Mouse (Mus musculus): Measurements from ENCODE around the gene Hdac10.
A peak's percentile ranks its signal among the peaks of the same experiment; 100 is the strongest.

The Hdac10 gene

DNA sequence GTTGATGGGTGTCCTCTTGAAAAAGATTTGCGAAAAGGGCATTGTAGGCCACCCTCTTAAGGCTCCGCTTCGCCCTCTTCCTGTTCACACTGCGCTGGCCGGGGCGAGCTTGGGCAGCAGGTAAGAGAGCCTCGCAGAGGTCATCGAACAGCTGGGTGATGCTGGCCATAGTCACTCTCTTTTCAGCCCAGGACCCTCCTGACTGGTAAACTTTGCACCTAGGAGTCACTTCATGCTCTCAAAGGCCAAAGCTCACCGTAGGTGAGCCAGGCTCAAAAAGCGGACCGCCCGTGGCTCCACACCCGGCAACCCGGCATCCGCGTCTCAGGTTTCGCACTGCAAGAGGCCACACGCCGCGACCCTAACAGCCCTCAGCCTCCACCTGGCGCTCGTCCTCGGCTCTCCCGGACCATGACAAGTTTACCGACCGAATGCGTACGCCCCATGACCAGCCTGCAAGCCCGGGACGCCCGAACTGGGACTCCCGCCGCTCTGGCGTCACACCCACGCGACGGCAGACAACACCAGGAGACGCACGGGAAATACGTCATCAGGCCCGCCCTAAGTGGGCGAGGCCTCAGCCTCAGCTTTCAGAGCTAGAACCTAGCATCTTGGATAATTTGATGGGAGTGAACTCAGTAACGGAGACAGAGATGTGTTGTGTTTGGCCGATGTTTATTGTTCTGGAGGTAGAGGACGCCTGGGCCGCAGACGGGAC is 5.7 kb downstream of the Hdac10 start, which contains the start of gene Tubgcp6:
Gene Tubgcp6 (minus strand): TSS at position 464 of the 718 bp plus-strand sequence.
- peak; percentile 98 for DNase-seq

DNA sequence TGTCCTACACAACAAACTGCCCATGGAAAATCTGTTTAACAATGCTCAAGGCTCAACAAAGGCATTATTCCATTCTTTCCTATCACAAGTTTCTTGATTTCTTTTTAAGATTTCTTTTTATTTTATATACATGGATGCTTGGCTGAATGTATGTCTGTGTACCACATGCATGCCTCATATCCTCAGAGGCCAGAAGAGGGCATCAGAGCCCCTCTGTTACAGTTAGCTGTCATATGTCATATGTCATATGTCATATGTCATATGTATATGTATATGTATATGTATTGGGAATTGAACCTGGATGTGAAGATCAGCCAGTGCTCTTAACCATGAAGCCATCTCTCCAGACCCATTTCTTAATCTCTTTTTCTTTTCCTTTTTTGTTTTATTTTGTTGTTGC is 10.5 kb downstream of the Hdac10 start:
- DNase-seq = no peak

DNA sequence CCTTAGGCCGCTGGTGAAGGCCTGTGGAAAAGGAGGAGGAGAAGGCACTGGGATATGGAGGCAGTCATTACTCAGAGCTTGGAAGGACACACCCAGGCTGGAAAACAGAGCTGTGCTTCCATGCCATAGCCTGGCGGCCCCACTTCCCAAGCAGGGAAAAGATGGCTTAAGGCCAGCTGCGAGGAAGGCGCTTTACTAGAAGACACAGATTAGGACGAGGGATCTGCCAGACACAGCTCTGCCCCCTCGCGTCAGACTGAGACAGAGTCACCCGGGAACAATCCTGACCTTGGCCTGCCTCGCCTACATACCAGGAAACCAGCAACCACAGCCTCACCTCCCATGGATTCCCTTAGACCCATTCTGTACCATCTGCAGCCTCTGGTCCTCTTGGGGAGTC is 18.4 kb downstream of the Hdac10 start:
- DNase-seq = no peak

DNA sequence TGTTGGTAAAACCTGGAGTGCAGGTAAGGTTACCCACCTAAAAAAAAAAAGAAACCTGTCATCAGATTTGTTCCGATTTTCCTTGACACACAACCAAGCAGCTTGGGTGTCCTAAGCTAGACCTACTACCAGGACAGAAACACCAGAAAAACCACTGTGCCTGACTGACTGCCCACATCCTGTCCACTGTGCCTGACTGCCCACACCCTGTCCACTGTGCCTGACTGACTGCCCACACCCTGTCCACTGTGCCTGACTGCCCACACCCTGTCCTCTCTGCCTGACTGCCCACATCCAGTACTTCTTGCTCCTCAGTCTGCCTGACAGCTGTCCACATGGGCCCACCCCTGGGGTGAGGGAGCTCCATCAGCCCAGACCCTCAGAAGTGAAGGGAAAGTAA is 21.5 kb downstream of the Hdac10 start:
- no peak for DNase-seq

DNA sequence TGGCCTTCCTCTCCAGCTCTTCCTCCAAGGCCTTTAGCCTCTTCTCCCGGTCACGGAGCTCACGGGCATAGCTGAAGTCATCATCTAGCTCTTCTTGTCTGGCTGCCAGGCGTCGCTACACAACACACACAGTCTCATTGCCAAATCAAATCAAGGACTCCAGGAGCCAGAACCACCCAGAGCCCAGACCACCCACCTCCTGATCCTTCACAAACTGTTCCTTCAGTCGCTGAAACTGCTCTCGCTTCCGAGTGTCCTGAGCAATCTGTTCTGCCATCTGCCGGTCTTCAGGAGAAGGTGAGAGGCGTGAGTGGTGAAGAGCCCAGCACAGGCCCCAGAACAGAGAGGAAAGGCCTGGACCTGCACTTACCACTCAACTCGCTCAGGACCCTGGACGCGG is 22.4 kb downstream of the Hdac10 start:
- DNase-seq = no peak

DNA sequence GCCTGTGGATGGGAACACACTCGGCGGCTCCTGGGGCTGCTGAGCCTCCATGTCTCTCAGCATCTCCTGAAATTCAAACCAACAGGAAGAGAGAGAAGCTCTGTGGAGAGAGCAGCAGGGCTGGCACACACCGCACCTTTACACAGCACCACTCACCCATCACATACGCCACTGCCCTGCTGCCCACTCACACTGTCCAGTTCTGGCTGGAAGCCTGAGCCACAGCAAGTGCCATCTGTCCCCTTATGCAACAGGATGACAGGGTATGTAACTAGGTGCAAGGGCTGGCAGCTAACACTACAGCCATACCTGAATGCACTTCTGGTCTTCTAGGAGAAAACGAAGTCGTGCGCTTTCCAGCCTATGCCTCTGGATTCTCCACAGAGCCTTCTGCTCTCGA is 24.1 kb downstream of the Hdac10 start:
- DNase-seq = no peak

DNA sequence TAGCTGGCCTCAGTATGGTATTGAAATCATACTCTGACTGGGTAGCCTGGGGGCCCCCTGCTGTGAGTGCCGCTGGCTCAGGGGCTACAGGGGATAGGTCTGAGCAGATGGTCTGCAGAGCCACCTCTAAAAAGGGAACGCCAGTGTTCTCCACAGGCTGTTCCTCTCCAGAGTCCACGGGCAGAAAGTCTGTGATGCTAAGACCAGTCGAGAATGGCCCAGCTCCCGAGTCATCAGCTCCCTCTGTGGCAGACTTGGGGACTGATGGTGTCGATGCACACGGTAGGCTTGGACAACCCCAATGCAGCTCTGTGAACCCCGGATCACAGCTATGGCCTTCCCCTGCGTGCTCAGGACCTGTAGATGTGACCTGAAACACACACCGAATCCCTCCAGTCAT is 24.6 kb downstream of the Hdac10 start:
- no peak for DNase-seq

DNA sequence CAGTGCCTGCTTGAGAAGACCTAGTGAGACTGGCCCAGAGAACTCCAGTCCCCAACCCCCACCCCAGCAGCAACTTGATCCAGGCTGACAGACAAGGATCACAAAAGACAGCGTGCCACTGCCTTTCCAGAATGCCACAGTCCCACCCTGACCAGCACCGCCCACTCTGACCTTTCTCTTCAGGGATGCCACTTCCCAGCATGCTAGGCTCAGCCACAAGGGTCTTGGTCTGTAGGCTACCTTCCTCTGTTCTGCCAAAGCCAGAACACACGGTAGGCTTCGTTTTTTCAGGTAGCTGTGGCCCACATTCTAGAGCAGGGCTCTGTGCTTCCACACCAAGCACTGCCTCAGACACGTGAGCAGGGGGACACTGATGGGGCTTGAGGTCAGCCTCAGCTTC is 25.9 kb downstream of the Hdac10 start:
- DNase-seq = no peak

DNA sequence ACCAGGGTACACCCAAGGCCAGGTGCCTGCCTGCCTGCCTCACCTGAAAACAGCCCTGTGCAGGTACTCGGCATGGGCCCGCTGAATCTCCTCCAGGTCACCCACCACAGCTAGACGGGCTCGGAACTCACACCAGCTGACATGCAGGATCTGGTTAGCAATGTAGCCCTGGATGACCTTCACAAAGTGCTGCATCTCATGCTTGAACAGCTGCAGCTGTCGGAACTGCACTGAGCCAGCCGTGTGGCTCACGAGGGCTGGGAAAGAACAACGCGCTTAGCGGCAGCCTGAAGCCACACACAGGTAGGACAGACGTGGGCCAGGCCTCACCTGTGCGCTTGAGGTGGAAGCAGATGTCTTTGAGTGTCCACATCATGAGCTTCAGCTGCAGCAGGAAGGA is 27.7 kb downstream of the Hdac10 start:
- peak in 1 of 2 experiments; percentile 20 for DNase-seq

DNA sequence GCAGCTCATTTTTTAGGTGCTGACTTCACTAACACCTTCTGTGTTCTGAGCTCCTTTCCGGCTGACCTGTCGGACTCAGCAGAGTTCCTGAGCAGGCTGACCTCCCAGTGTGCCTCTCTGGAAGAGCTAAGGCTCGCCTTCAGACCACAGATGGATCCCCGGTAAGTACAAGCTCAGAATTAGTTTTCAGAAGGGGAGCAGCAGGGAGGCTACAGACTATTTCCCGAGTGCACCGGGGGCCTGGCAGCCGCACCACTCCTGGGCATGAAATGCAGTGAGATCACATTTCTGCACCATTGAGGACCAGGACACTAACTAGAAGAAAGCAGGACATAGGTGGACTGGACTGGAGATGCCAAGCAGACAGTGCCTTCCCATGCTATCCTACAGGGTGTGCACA is 29.9 kb downstream of the Hdac10 start:
- no peak for DNase-seq

DNA sequence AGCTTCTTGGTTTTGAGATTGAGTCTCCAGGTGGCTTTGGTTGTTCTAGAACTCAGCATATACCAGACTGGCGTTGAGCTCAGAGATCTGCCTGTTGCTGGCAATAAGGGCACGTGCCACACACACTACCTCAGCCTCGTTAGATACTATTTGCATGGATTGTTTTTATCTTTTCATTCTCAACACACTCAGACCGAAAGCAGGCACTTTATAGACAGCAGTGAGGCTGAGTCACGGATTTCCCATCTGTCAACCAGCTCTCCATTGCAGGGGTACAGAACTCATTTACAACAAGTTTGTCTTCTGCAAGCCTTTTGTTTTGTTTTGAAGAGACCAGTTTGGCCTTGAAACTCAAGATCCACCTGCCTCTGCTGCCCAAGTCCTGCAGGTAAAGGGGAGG is 31.1 kb downstream of the Hdac10 start:
- DNase-seq = no peak

DNA sequence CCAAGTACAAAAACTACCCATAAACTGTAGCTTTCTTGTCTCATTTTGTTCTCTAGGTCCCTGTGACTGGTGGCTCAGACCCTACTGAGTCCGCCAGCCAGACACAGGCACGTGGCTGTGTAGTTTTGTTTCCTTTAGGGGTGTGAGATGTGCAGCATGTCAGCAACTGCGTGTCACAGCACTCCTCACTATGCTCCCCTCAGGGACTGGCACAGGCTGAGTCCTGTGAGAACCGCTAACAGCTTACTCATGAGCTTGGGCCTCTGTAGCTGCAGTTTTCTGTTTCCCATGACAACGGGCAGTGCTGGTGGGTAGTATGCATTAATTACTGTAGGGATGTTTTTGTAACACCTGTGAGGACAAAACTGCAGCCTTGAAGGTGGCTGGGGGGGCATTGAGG is 36.3 kb downstream of the Hdac10 start:
- DNase-seq = no peak

DNA sequence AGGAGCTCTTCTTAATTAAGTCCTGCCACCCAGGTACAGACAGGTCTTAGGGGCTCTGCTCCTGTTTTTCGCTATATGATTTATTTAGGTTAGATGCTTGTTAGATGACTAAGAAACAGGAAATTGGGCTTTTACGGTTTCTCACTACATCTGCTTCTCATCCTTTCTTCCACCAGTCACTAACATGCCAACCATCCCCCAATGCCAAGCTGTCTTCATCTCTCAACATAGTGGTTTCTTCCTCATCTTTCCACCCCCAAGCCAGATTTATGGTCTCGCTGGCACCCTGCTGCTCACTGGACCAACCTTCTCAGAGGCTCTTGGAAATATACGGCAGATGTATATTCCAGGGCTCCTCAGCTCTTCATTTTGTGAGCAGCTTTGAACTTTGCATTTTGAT is 37.8 kb downstream of the Hdac10 start:
- no peak for DNase-seq

DNA sequence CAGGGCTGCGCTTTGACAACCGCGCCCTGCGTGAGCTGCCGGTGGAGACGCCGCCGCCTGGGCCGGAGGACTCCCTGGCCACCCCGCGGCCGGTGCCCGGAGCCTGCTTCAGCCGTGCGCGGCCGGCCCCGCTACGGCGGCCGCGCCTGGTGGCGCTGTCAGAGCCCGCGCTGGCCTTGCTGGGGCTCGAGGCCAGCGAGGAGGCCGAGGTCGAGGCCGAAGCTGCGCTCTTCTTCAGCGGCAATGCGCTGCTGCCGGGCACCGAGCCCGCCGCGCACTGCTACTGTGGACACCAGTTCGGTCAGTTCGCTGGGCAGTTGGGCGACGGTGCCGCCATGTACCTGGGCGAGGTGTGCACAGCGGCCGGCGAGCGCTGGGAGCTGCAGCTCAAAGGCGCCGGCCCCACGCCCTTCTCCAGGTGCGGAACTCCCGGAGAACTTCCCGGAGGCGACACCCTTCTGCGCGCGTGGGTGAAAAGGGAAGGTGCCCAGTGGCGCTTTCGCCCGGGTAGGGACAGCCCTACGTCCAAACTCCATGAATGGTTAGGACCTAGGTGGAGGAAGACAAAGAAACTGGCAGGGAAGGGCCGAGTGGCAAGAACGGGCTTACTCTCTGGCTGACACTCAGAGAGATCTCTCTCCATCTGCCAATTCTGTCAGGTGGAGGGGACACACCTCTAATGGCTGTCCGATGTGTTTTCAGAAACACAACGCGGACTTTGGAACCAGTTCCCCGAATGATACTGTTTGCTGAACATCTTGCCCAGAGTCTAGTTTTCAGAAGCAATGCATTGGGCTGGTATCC is 39.0 kb downstream of the Hdac10 start:
- no peak for DNase-seq

DNA sequence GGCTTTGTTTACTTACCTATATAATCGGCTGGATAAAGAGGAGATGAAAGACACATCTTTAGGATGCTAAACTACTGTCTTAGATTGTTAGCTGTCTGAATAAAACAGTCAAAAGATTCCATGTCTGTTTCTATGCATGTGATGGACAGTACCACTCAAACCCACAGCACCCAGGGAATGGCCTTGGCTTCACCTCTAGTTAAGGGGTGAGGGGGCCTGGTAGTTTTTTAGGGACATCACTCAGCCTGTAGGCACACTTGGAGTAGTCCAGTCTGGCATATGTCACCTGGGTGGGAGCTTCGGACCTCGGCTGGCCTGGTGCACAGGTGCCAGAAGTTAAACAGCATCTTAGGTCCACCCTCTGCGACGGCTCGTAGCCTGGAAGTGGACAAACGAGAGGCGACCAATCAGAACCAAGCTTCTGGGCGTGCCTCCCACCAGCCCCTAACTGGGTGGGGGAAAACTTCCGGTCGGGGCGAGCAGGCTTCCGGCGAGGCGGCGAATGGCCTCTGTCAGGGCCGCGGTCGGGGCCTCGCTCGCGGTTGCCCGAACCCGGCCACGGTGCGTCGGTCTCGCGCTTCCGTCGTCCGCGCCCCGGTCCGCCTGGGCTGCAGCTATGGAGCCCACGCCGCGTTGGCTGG is 39.8 kb downstream of the Hdac10 start, which contains the start of gene Selenoo:
Gene Selenoo (plus strand): TSS at position 478 of the 641 bp plus-strand sequence.
- DNase-seq = peak; percentile 92 to 96

DNA sequence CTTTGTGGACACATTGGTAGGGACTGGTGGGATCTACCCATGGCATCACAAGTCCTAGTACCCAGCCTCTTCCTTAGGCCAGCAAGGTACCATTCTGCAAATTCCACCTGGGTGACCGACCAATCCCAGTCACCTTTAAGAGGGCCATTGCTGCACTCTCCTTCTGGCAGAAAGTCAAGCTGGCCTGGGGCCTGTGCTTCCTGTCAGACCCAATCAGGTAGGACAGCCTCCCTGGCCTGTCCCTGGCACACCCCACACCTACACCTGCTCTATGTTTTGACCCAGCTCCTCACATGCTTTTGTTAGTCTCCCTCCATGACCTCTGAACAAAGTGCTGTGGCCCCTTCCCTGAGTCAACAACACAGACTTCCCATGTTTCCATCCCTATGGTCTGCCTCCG is 43.7 kb downstream of the Hdac10 start:
- no peak for DNase-seq

DNA sequence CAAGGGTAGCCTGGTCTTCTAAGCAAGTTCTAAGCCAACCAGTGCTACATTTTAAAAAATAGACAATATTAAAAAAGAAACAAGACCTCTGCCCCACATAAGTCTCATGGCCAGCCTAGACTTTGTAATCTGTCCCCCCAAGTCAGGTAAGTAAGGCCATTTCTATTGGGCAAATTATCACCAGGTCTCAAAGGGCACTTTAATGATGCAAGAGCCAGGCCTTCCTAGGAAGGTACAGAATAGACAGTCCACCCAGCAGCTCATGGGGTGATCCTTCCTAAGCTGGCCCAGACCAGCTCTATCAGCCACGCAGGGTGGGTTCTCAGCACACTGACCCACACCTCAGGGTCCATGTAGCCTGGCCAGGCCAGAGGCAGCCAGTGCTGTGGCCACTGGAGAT is 44.6 kb downstream of the Hdac10 start:
- DNase-seq = no peak

DNA sequence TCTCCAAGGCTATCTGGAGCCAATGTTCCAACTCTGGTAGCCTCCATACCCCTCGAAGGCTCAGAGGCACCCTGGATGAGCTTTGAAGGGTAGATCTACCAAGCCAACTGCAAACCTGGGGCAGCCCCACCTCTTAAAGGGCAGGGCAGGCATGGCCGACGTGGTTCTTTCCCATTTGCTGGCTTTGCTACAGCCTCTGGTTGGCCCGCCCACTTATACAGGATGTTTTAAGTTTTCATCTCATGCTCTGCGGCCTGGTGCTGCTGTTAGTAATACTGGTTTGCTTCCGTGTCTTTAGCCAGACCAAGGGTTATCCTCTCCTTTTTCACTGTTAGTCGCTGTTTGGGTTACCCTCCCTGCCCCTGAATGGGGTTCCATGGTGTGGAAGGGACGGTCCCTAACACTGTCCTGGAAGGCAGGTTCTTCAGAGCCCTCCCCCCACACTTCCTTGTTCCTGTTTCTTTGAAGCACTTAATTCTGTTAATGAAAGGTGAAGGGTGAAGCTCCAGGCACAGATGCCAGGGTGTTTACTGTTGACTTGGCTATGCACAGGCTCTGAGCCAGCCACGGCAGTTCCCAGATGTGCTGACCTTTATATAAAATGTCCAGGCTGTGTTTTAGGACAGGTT is 50.2 kb downstream of the Hdac10 start:
- peak; percentile 58 to 74 for DNase-seq

DNA sequence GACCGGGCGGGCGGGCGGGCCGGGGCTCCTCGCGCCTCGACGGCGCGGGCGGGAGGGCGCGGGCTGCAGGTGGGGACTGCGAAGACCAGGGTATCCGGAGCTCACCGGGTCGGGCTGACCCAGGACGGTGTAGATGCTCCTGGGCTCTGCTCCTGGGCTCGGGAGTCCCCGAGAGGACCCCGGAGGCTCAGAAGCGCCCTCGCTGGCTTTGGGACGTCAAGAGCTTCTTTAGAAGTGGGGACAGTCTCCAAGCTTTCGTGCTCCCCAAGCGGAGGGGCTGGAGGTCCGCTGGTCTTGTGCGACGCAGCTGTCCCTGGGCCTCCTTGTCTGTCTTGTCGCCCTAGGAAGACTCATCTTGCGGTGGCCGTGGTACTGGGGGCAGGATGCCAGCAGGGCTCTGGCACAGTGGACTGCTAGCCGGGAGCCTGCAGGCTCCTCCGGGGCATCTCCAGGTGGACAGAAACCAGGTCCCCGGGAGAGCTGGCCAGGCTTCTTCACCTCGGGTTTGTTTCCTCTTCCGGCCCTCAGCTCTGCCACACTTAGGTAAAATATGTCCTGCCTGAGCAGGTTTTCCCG is 52.3 kb downstream of the Hdac10 start:
- peak; percentile 61 to 72 for DNase-seq

DNA sequence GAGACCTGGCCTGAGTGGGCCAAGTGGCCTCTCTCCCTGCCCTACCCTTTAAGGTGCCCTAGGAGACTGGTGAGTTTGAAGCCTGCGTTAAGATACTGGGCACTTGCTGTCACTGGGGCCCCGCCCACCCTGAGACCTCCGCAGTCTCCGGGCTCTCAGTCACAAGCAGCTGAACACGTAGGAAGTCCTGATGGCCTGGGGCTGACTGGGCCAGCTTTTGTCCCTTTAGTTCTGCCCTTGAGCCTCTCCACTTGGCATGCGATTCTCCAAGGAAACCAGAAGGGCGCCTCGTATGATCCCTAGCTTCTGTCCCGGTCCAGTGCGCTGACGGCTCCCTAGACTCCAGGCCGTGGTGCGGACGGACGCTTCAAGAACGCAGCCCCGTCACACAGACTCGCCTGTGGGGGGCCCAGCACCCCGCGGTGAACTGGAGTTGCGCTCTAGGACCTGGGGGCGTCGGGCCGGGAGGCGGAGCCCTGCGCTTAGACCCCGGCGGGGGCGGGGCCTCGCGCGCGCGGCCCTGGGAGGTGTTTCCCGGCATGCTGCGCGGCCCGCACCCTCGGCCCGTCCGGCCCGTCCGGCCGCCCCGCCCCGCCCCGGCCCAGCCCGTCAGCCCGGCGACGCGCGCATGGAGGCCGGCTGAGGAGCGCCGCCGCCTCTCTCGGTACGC is 52.9 kb downstream of the Hdac10 start:
- DNase-seq = peak; percentile 94 to 96

DNA sequence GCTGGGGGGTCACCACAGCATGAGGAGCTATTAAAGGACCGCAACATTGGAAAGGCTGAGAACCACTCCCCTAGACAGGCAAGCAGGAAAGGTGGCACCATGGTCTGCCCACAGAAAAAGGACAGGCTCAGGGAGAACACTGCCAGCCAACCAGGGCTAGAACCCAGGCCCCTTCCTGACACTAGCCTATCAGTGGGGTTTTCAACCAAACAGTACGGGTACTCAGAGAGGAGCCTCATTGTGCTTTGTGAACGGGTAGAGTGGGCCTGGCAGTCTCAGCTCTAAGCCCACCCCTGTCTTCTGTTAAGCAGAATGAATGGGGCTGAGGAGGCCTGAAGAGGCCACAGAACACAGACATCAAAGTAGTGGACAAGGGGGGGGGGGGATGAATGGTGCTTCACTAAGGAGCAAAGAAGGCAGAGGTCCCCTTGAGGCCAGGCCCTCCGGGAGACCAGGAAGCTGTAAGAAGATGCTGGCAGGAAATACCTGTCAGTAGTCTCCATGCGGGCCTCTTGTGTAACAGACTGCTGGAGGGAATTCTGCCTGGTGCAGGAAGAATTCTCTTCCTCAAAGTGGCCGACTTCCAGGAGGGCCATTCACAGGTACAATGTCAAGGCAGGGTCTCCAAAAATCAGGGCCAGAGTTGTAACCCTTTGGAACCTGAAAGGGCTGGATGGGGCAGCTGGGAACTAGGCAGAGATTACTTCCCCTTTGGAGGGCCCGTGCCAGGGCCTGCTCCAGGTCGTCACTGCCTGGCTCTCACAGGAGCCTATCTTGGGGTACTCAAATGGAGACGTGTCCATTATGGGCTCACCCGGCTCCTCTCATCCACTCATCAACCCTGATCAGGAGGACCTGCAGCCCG is 53.7 kb downstream of the Hdac10 start, which contains the start of gene Trabd:
Gene Trabd (plus strand): TSS at position 512 of the 865 bp plus-strand sequence.
- DNase-seq = no peak
